Mouse (Mus musculus): ENCODE measurements around the gene Ttyh2.
A peak's percentile ranks its signal among the peaks of the same experiment; 100 is the strongest.
"Not testable (repeated sequence)": the region's sequence is repeated elsewhere in the genome, so short reads cannot be mapped to it uniquely, and the experiment has no call there.

Ttyh2 gene

GRCm38 (mm10) chr11:114662746-114663362 lies 12.4 kb upstream of the Ttyh2 start:
- no peak for DNase-seq

DNA sequence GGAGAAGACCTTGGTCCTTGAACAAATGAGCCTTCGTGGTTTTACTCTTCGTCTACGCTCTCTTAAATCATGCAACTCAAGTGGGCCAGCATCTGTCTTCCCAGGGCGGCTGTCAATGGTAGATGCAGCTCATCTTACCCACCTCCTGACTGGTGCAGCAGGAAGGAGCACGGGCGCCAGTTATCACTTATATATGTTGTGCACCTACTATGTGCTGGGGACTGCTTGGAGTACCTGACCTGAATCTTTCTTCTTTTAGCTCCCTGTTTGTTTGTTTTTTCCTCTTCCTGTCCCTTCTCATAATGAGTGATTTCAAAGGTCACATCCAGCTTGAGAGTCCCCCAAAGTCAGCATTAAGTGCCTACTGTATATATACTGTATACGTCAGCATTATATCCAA lies 11.1 kb upstream of the Ttyh2 start:
- no peak for DNase-seq

- no peak for DNase-seq
Observed at GRCm38 (mm10) chr11:114665463-114665862, 9.8 kb upstream of the Ttyh2 start.

- no peak for DNase-seq
Observed at GRCm38 (mm10) chr11:114666786-114667185, 8.4 kb upstream of the Ttyh2 start.

GRCm38 (mm10) chr11:114667236-114667931 lies 7.8 kb upstream of the Ttyh2 start:
- DNase-seq, result no peak

- not testable (repeated sequence) for DNase-seq
Observed at GRCm38 (mm10) chr11:114667932-114668285, 7.3 kb upstream of the Ttyh2 start.

GRCm38 (mm10) chr11:114668301-114668710 lies 6.9 kb upstream of the Ttyh2 start, which contains the start of gene Rpl38:
Gene Rpl38, plus strand, starts transcription at chr11:114668524.
- peak; percentile 94 for DNase-seq

GRCm38 (mm10) chr11:114668741-114669623 lies 6.2 kb upstream of the Ttyh2 start:
- peak; percentile 80 for DNase-seq

DNA sequence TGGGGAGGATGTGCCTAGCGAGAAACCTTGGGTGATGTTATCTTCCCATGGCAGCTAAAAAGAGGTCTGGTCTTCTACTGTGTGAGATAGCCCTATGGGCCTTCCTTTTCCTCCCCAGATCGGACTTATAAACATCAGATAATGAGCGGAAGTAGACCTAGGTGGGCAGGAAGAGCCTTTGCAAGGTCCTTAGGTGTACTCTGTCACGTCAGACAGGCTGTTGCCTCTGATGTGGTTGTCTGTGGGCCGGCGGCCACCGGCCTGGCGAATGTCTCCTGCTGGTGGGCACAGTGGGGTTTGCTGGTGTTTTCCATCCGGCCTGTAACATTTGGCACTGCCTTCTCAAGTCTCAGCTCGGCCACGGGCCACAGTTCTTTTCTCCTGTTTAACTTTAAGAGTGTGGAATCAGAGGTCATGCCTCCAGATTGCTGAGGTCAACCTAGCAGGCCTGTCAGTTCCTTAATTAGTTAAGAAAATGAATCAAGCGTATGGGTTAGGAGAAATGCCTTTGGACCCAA lies 5.5 kb upstream of the Ttyh2 start:
- no peak for DNase-seq

DNA sequence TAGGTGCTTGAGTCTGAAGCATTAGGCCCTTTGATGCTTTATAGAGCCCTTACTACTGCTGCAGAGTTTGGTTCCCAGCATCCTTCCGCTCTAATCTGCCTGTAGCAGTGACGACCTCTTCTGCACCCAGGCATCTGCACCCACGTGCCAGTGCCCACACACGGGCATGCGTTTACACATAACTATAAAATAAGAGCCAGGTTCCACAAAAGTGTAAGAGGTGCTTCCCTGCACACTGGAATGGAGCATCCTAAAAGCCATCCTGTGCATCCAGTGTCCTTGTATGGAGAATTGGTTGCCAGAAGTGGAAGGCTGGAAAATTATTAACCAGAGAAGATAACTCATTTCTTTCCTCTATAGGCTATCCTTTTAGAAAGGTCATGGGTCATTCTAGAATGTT lies 4.1 kb upstream of the Ttyh2 start:
- DNase-seq, result no peak

GRCm38 (mm10) chr11:114672794-114673718 lies 2.2 kb upstream of the Ttyh2 start:
- no peak for DNase-seq

DNA sequence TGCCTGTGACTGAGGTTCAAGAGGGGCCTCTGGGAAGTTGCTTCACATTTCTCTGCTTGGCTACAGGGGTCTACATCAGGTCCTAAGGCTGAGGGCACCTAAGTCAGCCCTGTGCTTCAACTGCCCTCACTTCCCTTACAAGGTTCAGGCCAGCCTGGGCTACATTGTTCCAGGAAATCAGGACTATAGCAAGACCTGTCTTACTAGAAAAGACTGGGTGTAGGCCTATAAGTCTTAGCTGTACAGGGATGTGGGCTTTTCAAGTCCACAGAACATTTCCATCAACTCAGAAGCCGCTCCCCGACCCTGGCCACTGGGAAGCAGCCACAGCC lies 1.5 kb upstream of the Ttyh2 start:
- DNase-seq, result no peak

DNA sequence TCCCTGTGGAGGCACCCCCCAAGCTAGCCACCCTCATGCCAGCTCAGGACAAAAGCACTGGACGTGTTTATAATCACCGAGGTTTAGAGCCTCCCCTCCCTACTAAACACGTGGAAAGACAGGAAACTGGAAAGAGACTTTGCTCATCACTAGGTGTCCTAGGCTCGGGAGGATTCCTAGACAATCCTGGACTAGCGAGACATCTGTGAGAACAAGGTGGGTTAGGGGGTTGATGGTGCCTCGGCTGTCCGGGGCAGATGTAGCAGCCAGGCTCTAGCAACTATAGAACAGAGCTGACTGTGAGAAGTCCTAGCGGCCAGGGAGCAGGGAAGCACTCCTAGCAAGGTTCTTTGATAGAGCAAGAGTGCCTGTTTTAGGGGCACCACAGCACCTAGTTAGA lies 1.1 kb upstream of the Ttyh2 start:
- DNase-seq, result no peak

DNA sequence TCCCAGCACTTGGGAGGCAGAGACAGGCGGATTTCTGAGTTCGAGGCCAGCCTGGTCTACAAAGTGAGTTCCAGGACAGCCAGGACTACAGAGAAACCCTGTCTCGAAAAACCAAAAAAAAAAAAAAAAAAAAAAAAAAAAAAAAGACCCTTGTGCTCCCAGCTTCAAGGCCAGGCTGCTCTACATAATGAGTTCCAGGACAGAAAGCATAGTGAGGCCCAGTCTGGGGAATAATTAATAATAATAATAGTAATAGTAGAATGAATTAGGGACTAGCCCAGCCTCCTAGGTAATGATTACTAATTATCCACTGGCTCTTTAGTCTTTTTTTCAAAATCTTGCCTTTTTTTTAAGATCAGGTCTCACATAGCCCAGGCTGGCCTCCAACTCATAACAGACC lies 435 bp upstream of the Ttyh2 start:
- DNase-seq, result not testable (repeated sequence)

DNA sequence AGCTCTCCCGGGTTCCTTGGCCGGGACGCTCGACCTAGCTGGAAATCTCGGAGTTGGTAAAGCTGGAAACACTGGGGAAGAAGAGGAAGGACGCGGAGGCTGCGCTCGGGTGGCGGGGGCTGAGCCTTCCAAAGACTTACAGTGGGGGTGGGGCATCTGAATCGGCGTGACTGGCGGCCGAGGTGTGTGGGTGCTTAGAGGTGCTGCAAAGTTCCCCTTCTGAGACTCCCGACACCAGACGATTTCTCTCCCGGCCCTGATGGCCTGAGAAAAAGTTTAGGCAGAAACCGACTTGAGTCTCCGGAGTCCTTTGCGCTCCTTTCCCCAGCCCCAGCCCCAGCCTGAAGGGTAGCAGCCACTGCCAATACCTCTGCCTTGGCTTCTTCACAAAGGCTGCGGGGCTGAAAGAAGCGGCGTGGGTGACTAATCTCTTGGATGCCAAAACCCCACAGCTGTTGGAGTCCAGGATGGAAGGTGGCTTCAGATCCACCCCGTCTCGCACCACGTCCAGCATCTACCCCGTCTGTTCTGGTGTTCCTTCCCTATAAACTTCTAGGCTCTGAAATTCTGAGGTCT lies 683 bp downstream of the Ttyh2 start:
- DNase-seq, result no peak

DNA sequence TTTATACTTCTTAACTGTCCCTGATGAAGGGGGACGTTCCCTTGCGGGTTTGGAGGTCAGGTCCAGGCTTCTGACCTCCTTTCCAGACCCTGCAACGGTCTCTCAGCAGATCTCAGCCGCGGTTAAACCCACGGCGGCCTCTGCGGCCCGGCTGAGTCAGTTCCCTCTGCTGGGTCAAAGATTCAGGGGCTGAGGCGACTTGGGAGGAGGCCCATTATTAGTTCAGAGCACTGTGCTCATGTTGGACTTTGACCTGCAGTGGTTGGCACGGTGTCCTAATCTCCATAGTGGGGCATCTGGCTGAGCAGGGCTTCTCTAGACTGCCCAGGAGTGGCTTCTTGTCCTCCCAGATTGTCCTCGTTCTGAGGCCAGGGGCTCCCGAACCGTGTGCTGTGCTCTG lies 1.2 kb downstream of the Ttyh2 start:
- no peak for DNase-seq

- no peak for DNase-seq
Observed at GRCm38 (mm10) chr11:114676896-114677530, 1.8 kb downstream of the Ttyh2 start.

GRCm38 (mm10) chr11:114679582-114679981 lies 4.4 kb downstream of the Ttyh2 start:
- DNase-seq, result no peak

- DNase-seq, result no peak
Observed at GRCm38 (mm10) chr11:114680291-114680690, 5.1 kb downstream of the Ttyh2 start.

DNA sequence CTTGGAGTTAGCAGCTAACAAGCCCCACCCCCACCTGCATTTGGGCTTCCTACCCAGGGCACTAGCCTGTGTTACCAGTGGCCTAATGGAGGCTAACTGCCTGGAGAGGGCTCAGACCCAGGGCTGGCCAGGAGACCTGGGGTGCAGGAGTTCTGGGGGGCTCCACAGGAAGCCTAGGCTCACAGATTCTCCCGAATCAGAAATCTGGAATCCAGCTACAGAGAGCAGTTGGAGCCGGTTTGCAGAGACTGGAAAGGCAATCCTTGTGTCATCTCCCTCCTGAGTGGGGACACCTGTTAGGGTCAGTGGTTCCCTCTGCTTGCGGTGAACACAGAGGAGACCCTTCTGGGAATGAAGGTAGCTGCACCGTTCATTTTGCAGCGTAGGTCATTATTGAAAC lies 5.8 kb downstream of the Ttyh2 start:
- no peak for DNase-seq

GRCm38 (mm10) chr11:114682321-114682900 lies 7.2 kb downstream of the Ttyh2 start:
- DNase-seq, result no peak

Data from layer of hippocampus, adult 9-11 months (tissue).